Mouse (Mus musculus) testis, adult 10 weeks (tissue): ENCODE measurements around the gene Tomt. TPM values are rescaled to one million over a fixed set of nuclear protein-coding genes. Genes with fewer than 3 reads are reported as not detected.

ENCODE experiments used
- polyA plus RNA-seq: library from polyadenylated mRNA; stranded (reverse); fragments of 350-450 nt; fragmentation: Illumina TruSeq; extraction: RNeasy Lipid Tissue Mini Kit (QIAGEN cat#74804); gene quantifications from one replicate; pipeline ENCODE4 v1.2.3, GENCODE M21; 2014; ENCODE audit warnings: low read depth, low replicate concordance

The Tomt gene
- 0.32 TPM for polyA plus RNA-seq

GRCm38 (mm10) chr7:101906287-101906681 is at the start of gene Tomt:
Gene Tomt, minus strand, starts transcription at chr7:101906359.

GRCm38 (mm10) chr7:101933751-101934240 is 27.6 kb upstream of the Tomt start, which contains the start of the genes Lrrc51 and Numa1:
Gene Lrrc51, minus strand, starts transcription at chr7:101933895.
Gene Numa1, plus strand, starts transcription at chr7:101934111.

GRCm38 (mm10) chr7:101905561-101906286 is 435 bp downstream of the Tomt start, which contains the start of gene Lamtor1:
Gene Lamtor1, plus strand, starts transcription at chr7:101905904.

GRCm38 (mm10) chr7:101870629-101871028 is 35.5 kb downstream of the Tomt start, which contains the start of gene Folr1:
Gene Folr1, minus strand, starts transcription at chr7:101870788.

GRCm38 (mm10) chr7:101863415-101863814 is 42.7 kb downstream of the Tomt start, which contains the start of gene Anapc15:
Gene Anapc15, plus strand, starts transcription at chr7:101863715.

GRCm38 (mm10) chr7:101857094-101857493 is 49.1 kb downstream of the Tomt start, which contains the start of gene Folr2:
Gene Folr2, minus strand, starts transcription at chr7:101857194.

Other genes starting within 250 kb of the Tomt start
- 67.9 TPM for gene Clpb, start 242.7 kb downstream of the Tomt start, polyA plus RNA-seq
- not detected for gene Phox2a, start 88.0 kb downstream of the Tomt start, polyA plus RNA-seq
- gene Inppl1, start 68.1 kb downstream of the Tomt start, polyA plus RNA-seq, result 12.1 TPM
- gene Folr2, start 49.2 kb downstream of the Tomt start, polyA plus RNA-seq, result 1.6 TPM
- 33.6 TPM for gene Anapc15, start 42.6 kb downstream of the Tomt start, polyA plus RNA-seq
- 6.4 TPM for gene Folr1, start 35.6 kb downstream of the Tomt start, polyA plus RNA-seq
- 4.8 TPM for gene Lamtor1, start 455 bp downstream of the Tomt start, polyA plus RNA-seq
- 252 TPM for gene Lrrc51, start 27.5 kb upstream of the Tomt start, polyA plus RNA-seq
- gene Numa1, start 27.8 kb upstream of the Tomt start, polyA plus RNA-seq, result 28.6 TPM
- 3.4 TPM for gene Il18bp, start 112.3 kb upstream of the Tomt start, polyA plus RNA-seq
- 11.2 TPM for gene Rnf121, start 159.1 kb upstream of the Tomt start, polyA plus RNA-seq
- gene Xndc1, start 159.2 kb upstream of the Tomt start, polyA plus RNA-seq, result 21.1 TPM
- gene Xntrpc, start 159.4 kb upstream of the Tomt start, polyA plus RNA-seq, result 0.10 TPM
- gene Trpc2, start 176.8 kb upstream of the Tomt start, polyA plus RNA-seq, result not detected
- 1.9 TPM for gene Art1, start 195.4 kb upstream of the Tomt start, polyA plus RNA-seq
- gene Art5, start 203.1 kb upstream of the Tomt start, polyA plus RNA-seq, result 3.3 TPM
- not detected for gene Chrna10, start 210.5 kb upstream of the Tomt start, polyA plus RNA-seq